Mouse (Mus musculus): Measurements from ENCODE around the gene Mdga2. TPM values are rescaled to one million over a fixed set of nuclear protein-coding genes. Genes with fewer than 3 reads are reported as not detected.

Mdga2 gene
- total RNA-seq (2014; fragmentation: Nextera tagmentation): not detected in 2 replicates
- total RNA-seq (2017): 0.23 and 1.6 TPM in 2 replicates
- not detected in 2 replicates for polyA plus RNA-seq (2012)

DNA sequence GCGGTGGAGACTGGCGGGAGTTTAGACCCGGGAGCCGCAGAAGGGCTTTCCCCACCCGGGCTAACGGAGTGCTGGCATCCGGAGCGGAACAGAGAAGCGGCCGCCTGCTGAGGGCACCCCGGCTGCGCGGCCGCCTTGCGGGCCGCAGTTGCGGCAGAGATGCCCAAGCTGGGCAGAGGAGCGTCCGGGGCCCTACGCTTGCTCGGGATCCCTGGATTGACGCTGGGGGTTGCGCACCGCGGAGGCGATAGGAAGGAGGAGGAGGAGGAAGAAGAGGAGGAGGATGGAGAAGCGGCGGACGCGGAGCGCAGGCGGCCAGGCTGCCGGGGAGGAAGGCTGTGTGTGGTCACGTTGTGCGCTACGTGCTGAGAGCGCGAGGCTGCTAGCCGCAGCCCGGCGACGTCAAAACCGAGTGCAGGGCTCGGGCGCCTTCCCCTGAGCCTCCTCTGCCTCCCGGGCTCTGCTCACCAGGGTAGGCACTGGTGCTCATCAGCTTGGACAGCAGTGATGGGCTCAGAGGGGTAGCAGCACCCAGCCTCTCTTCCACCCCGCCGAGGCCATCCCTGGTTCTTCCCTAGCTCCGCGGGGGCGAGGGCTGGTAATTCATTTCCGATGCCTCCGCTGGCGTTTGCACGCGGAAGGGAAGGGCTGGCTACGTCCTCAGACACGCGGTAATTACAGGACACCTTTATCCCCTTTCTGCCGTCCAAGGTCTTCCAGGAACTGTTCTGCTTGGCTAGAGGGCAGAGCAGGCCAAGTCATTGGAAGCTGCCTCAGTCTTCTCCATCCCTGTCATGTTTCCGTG, at the start of gene Mdga2:
Mdga2 (minus strand) TSS at position 329 of the 805 bp plus-strand sequence.
- Histone ChIP-seq H3K4me3 (ENCODE audit: low read depth, low read length) (peak within 1 kb of the TSS; percentile 30; the same call in 1 of the 2 replicates), H3K27me3 (ENCODE audit: insufficient read depth, low read length) (peaks cover 3% of the 10 kb centered on the region; the same call in 1 of the 2 replicates), H3K4me1 (ENCODE audit: insufficient read depth, low read depth, low read length) (no peaks in the 10 kb centered on the region), H3K9me3 (replicated peaks) (peaks cover 37% of the 10 kb centered on the region), H3K36me3 (replicated peaks) (no peaks in the 10 kb centered on the region)
- TF ChIP-seq CTCF (IDR thresholded peaks at IDR 0.05; ENCODE audit: low read depth, low read length): no peak
- TF ChIP-seq GATA2 (IDR thresholded peaks at IDR 0.05; ENCODE audit: borderline replicate concordance, low read depth, low read length): no peak
- TF ChIP-seq POLR2AphosphoS5 (IDR thresholded peaks at IDR 0.05; ENCODE audit: insufficient replicate concordance, low read depth, low read length): no peak
- no peak for TF ChIP-seq GATA1 (IDR thresholded peaks at IDR 0.05; ENCODE audit: borderline replicate concordance, low read length)
- no peak for TF ChIP-seq TAL1 (conservative IDR thresholded peaks at IDR 0.05; ENCODE audit: low read depth, low read length)
- DNase-seq (ENCODE audit: low spot score) (no peak), ATAC-seq (ENCODE audit: extremely low read depth, insufficient number of reproducible peaks, low FRiP score, poor library complexity, severe bottlenecking) (no peak)

DNA sequence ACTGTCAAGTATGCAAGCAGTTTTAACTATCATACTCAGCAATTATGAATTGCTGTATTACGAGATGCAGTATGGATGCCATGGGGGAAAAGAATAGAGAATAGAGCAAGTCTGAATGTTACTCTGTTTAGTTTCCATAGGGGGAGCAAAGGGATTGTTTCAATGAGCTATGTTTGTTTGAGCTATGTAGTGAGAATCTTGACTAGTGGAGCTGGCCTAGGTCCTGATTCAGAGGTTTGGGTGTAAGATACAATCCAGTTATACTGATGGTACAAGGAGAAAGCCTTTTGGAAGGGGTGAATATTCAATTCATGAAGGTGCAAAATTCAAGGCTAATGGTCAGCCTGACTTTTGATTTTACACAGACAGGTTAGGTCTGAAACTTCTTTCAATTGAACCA, 45.1 kb upstream of the Mdga2 start:
- DNase-seq (ENCODE audit: low spot score): no peak
- no peaks in the 10 kb centered on the region for H3K27me3 ChIP-seq (ENCODE audit: insufficient read depth, low read length)
- TF ChIP-seq GATA1 (IDR thresholded peaks at IDR 0.05; ENCODE audit: borderline replicate concordance, low read length) (no peak), GATA2 (IDR thresholded peaks at IDR 0.05; ENCODE audit: borderline replicate concordance, low read depth, low read length) (no peak), POLR2AphosphoS5 (IDR thresholded peaks at IDR 0.05; ENCODE audit: insufficient replicate concordance, low read depth, low read length) (no peak)

GRCm38 (mm10) chr12:67223530-67223929, 1.2 kb upstream of the Mdga2 start:
- ATAC-seq (ENCODE audit: extremely low read depth, insufficient number of reproducible peaks, low FRiP score, poor library complexity, severe bottlenecking) (no peak), DNase-seq (ENCODE audit: low spot score) (no peak)
- peaks cover 3% of the 10 kb centered on the region; the same call in 1 of the 2 replicates for H3K27me3 ChIP-seq (ENCODE audit: insufficient read depth, low read length)
- TF ChIP-seq GATA2 (IDR thresholded peaks at IDR 0.05; ENCODE audit: borderline replicate concordance, low read depth, low read length) (no peak), GATA1 (IDR thresholded peaks at IDR 0.05; ENCODE audit: borderline replicate concordance, low read length) (no peak), TAL1 (conservative IDR thresholded peaks at IDR 0.05; ENCODE audit: low read depth, low read length) (no peak)
- H3K4me3 ChIP-seq (ENCODE audit: low read depth, low read length): no peak overlapping the region
- no peaks in the 10 kb centered on the region for H3K36me3 ChIP-seq (replicated peaks)
- H3K4me1 ChIP-seq (ENCODE audit: insufficient read depth, low read depth, low read length): no peaks in the 10 kb centered on the region
- peaks cover 37% of the 10 kb centered on the region for H3K9me3 ChIP-seq (replicated peaks)

More for the DNA sequence above, 45.1 kb upstream of the Mdga2 start:
- ATAC-seq (ENCODE audit: extremely low read depth, insufficient number of reproducible peaks, low FRiP score, poor library complexity, severe bottlenecking): no peak
- no peaks in the 10 kb centered on the region for H3K4me1 ChIP-seq (ENCODE audit: insufficient read depth, low read depth, low read length)
- H3K36me3 ChIP-seq (replicated peaks): no peaks in the 10 kb centered on the region
- H3K4me3 ChIP-seq (ENCODE audit: low read depth, low read length): no peak overlapping the region
- H3K9me3 ChIP-seq (replicated peaks): peaks cover 2% of the 10 kb centered on the region; the same call in 1 of the 2 replicates

DNA sequence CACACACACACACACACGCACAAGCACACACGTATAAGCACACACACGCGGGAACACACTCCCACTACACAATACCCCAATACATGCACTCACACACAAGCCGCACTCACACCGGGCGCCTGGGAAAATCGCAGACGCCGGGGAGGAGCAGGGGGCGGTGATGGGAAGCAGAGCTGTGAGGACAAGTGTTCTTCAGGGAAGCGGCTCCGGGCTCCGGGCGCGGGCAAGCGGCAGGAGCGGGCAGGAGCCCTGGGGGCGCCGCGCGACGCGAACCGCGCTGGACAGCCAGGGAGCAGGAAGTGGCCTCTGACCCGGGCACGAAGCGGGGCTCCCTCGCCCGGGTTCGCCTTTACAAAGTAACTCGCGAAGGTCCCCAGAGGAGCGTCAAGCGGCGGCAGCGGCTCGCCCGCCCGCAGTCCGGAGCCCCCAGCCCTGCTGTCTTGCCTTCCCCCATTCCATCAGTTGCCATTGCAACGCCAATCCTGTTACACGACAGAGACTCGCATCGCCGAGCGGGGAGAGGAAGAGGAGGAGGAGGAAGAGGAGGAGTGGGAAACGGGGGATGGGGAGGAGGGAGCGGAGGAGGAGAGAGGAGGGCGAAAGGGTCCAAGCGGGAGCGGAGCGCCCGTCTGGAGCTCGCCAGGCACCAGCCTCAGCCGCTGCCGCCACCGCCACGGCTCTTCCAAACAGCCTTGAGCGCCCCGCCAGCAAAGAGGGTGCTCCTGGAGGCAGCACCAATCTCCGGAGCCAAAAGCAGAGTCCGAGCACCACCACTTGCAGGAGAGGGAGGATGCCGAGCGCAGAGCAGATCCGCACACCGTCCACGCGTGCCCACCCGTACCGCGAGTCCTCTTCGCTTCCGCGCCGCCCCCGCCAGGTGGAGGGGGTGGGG, 774 bp downstream of the Mdga2 start:
- ATAC-seq (ENCODE audit: extremely low read depth, insufficient number of reproducible peaks, low FRiP score, poor library complexity, severe bottlenecking) (no peak), DNase-seq (ENCODE audit: low spot score) (no peak)
- Histone ChIP-seq H3K4me1 (ENCODE audit: insufficient read depth, low read depth, low read length) (no peaks in the 10 kb centered on the region), H3K27me3 (ENCODE audit: insufficient read depth, low read length) (peaks cover 3% of the 10 kb centered on the region; the same call in 1 of the 2 replicates), H3K4me3 (ENCODE audit: low read depth, low read length) (no peak overlapping the region; the same call in 1 of the 2 replicates), H3K36me3 (replicated peaks) (no peaks in the 10 kb centered on the region), H3K9me3 (replicated peaks) (peaks cover 37% of the 10 kb centered on the region)
- no peak for TF ChIP-seq GATA1 (IDR thresholded peaks at IDR 0.05; ENCODE audit: borderline replicate concordance, low read length)
- no peak for TF ChIP-seq POLR2AphosphoS5 (IDR thresholded peaks at IDR 0.05; ENCODE audit: insufficient replicate concordance, low read depth, low read length)
- no peak for TF ChIP-seq GATA2 (IDR thresholded peaks at IDR 0.05; ENCODE audit: borderline replicate concordance, low read depth, low read length)
- no peak for TF ChIP-seq TAL1 (conservative IDR thresholded peaks at IDR 0.05; ENCODE audit: low read depth, low read length)
- TF ChIP-seq CTCF (IDR thresholded peaks at IDR 0.05; ENCODE audit: low read depth, low read length): no peak

GRCm38 (mm10) chr12:67220641-67221231, 1.6 kb downstream of the Mdga2 start:
- Histone ChIP-seq H3K4me3 (ENCODE audit: low read depth, low read length) (no peak overlapping the region; the same call in 1 of the 2 replicates), H3K9me3 (replicated peaks) (peaks cover 37% of the 10 kb centered on the region), H3K27me3 (ENCODE audit: insufficient read depth, low read length) (peaks cover 3% of the 10 kb centered on the region; the same call in 1 of the 2 replicates), H3K36me3 (replicated peaks) (no peaks in the 10 kb centered on the region), H3K4me1 (ENCODE audit: insufficient read depth, low read depth, low read length) (no peaks in the 10 kb centered on the region)
- ATAC-seq (ENCODE audit: extremely low read depth, insufficient number of reproducible peaks, low FRiP score, poor library complexity, severe bottlenecking) (no peak), DNase-seq (ENCODE audit: low spot score) (no peak)
- TF ChIP-seq CTCF (IDR thresholded peaks at IDR 0.05; ENCODE audit: low read depth, low read length) (no peak), GATA2 (IDR thresholded peaks at IDR 0.05; ENCODE audit: borderline replicate concordance, low read depth, low read length) (no peak), TAL1 (conservative IDR thresholded peaks at IDR 0.05; ENCODE audit: low read depth, low read length) (no peak), POLR2AphosphoS5 (IDR thresholded peaks at IDR 0.05; ENCODE audit: insufficient replicate concordance, low read depth, low read length) (no peak), GATA1 (IDR thresholded peaks at IDR 0.05; ENCODE audit: borderline replicate concordance, low read length) (no peak)
